In genomic region chr4:107995727-107996126, GRCm38 (mm10) we compare ENCODE assay signal across 21 mouse cellular contexts. TPM values are rescaled to one million over a fixed set of nuclear protein-coding genes. Genes with fewer than 3 reads are reported as not detected.
A peak's percentile ranks its signal among the peaks of the same experiment; 100 is the strongest.
DNase-seq lines count a peak whose midpoint lies in the region; ATAC-seq lines count a peak whose summit lies in the region.
"Had no signal": no experiment of that assay in that cellular context is flagged by ENCODE, and none has a peak within 500 bp of the region (broad histone marks: within the 10 kb centered on the region; RNA-seq: fewer than 3 reads in every experiment).

No protein-coding gene starts in this region.

- no peaks in the 10 kb centered on the region for H3K36me3 ChIP-seq in forebrain, embryonic 14.5 days (ENCODE audit: control insufficient read depth, insufficient read depth, low read length)
- H3K36me3 ChIP-seq in forebrain, embryonic 15.5 days = no peaks in the 10 kb centered on the region
- H3K36me3 ChIP-seq in midbrain, embryonic 11.5 days (ENCODE audit: control insufficient read depth, insufficient read depth, low read length) = no peaks in the 10 kb centered on the region
- no peaks in the 10 kb centered on the region for H3K36me3 ChIP-seq in midbrain, embryonic 16.5 days (ENCODE audit: control insufficient read depth, insufficient read depth, low read length)
- no peaks in the 10 kb centered on the region for H3K36me3 ChIP-seq in stomach, embryonic 14.5 days (ENCODE audit: control insufficient read depth, insufficient read depth, low read length)
- H3K36me3 ChIP-seq: heart, embryonic 15.5 days; hindbrain, embryonic 12.5 days had no signal

- no peak for ATAC-seq in forebrain, embryonic 14.5 days
- no peak for ATAC-seq in forebrain, embryonic 15.5 days (replicated peaks)
- ATAC-seq in midbrain, embryonic 11.5 days (ENCODE audit: low FRiP score) = no peak
- no peak for ATAC-seq in midbrain, embryonic 16.5 days
- ATAC-seq in stomach, embryonic 14.5 days (ENCODE audit: insufficient number of reproducible peaks, insufficient read depth, low FRiP score, low read depth) = no peak
- ATAC-seq: forebrain, postnatal 0 days; hindbrain, embryonic 16.5 days; inflammation-experienced regulatory T-cells, adult 6 months had no signal

- no peak overlapping the region for H3K9ac ChIP-seq in forebrain, embryonic 14.5 days (ENCODE audit: low read length)
- no peak overlapping the region for H3K9ac ChIP-seq in forebrain, embryonic 15.5 days (replicated peaks)
- no peak overlapping the region for H3K9ac ChIP-seq in midbrain, embryonic 11.5 days (ENCODE audit: low read length)
- H3K9ac ChIP-seq in midbrain, embryonic 16.5 days (ENCODE audit: low read depth, low read length) = no peak overlapping the region
- H3K9ac ChIP-seq in stomach, embryonic 14.5 days (replicated peaks; ENCODE audit: low read depth, low read length) = no peak overlapping the region
- H3K9ac ChIP-seq: forebrain, postnatal 0 days; heart, embryonic 15.5 days; hindbrain, embryonic 12.5 days had no signal

- no peaks in the 10 kb centered on the region for H3K9me3 ChIP-seq in forebrain, embryonic 14.5 days (replicated peaks; ENCODE audit: control insufficient read depth, low read length)
- H3K9me3 ChIP-seq in forebrain, embryonic 15.5 days = no peaks in the 10 kb centered on the region
- no peaks in the 10 kb centered on the region for H3K9me3 ChIP-seq in midbrain, embryonic 11.5 days (ENCODE audit: control insufficient read depth, low read length)
- no peaks in the 10 kb centered on the region for H3K9me3 ChIP-seq in midbrain, embryonic 16.5 days (replicated peaks; ENCODE audit: control insufficient read depth, low read length, poor library complexity, severe bottlenecking)
- H3K9me3 ChIP-seq in stomach, embryonic 14.5 days (ENCODE audit: control insufficient read depth, low read depth, low read length) = no peaks in the 10 kb centered on the region
- H3K9me3 ChIP-seq: heart, embryonic 15.5 days had no signal

- 0 out of 2 replicates have a peak, but pooled peaks cover 2% of the 10 kb centered on the region for H3K4me1 ChIP-seq in forebrain, embryonic 14.5 days (ENCODE audit: control insufficient read depth, insufficient read depth, low read length)
- H3K4me1 ChIP-seq in forebrain, embryonic 15.5 days = peaks cover 3% of the 10 kb centered on the region; the same call in 1 of the 2 replicates
- H3K4me1 ChIP-seq in midbrain, embryonic 11.5 days (ENCODE audit: control insufficient read depth, insufficient read depth, low read length) = no peaks in the 10 kb centered on the region
- no peaks in the 10 kb centered on the region for H3K4me1 ChIP-seq in midbrain, embryonic 16.5 days (ENCODE audit: control insufficient read depth, insufficient read depth, low read length)
- peaks cover 9% of the 10 kb centered on the region; the same call in 1 of the 2 replicates for H3K4me1 ChIP-seq in stomach, embryonic 14.5 days (ENCODE audit: control insufficient read depth, insufficient read depth, low read length)

- no peaks in the 10 kb centered on the region for H3K27me3 ChIP-seq in forebrain, embryonic 14.5 days (replicated peaks; ENCODE audit: control insufficient read depth, insufficient read depth, low read length)
- no peaks in the 10 kb centered on the region for H3K27me3 ChIP-seq in forebrain, embryonic 15.5 days
- H3K27me3 ChIP-seq in midbrain, embryonic 11.5 days (ENCODE audit: control insufficient read depth, insufficient read depth, low read length) = no peaks in the 10 kb centered on the region
- no peaks in the 10 kb centered on the region for H3K27me3 ChIP-seq in midbrain, embryonic 16.5 days (ENCODE audit: control insufficient read depth, insufficient read depth, low read depth, low read length)
- H3K27me3 ChIP-seq in stomach, embryonic 14.5 days (ENCODE audit: control insufficient read depth, insufficient read depth, low read length) = no peaks in the 10 kb centered on the region
- H3K27me3 ChIP-seq: heart, embryonic 15.5 days; hindbrain, embryonic 12.5 days had no signal

- WGBS in forebrain, embryonic 14.5 days = 77% methylated on average over 6 of the region's 6 CpGs
- 72% methylated on average over 6 of the region's 6 CpGs for WGBS in forebrain, embryonic 15.5 days
- 81% methylated on average over 6 of the region's 6 CpGs for WGBS in midbrain, embryonic 11.5 days
- 84% methylated on average over 6 of the region's 6 CpGs for WGBS in midbrain, embryonic 16.5 days
- WGBS in stomach, embryonic 14.5 days = 78% methylated on average over 6 of the region's 6 CpGs

- no peak for DNase-seq in forebrain, embryonic 14.5 days (ENCODE audit: low spot score)
- peak; percentile 60 for DNase-seq in midbrain, embryonic 11.5 days (ENCODE audit: low spot score, missing footprints)
- no peak for DNase-seq in cerebellum, adult 9-10 months
- no peak for DNase-seq in adrenal gland, postnatal 14 days
- DNase-seq in liver = no peak
- DNase-seq: cerebellum, adult 18-20 months; forebrain, postnatal 0 days; gastrocnemius, postnatal 14 days; heart, adult 2 months; heart, postnatal 4 days had no signal

- H3K27ac ChIP-seq in forebrain, embryonic 14.5 days (ENCODE audit: low read depth, low read length) = peak overlapping the region; percentile 5; the same call in 1 of the 2 replicates
- H3K27ac ChIP-seq in forebrain, embryonic 15.5 days (replicated peaks) = no peak overlapping the region
- H3K27ac ChIP-seq in midbrain, embryonic 11.5 days (ENCODE audit: low read depth, low read length) = no peak overlapping the region
- H3K27ac ChIP-seq in midbrain, embryonic 16.5 days (ENCODE audit: low read length) = no peak overlapping the region
- H3K27ac ChIP-seq in stomach, embryonic 14.5 days (ENCODE audit: low read length) = 0 out of 2 replicates have a peak overlapping the region, but pooled peaks have one; percentile 21
- H3K27ac ChIP-seq: heart, adult 2 months; heart, embryonic 15.5 days; hindbrain, embryonic 12.5 days had no signal

- H3K4me3 ChIP-seq in forebrain, embryonic 14.5 days (ENCODE audit: low read depth, low read length) = no peak overlapping the region
- H3K4me3 ChIP-seq in forebrain, embryonic 15.5 days = no peak overlapping the region
- H3K4me3 ChIP-seq in midbrain, embryonic 11.5 days (ENCODE audit: low read depth, low read length) = no peak overlapping the region
- H3K4me3 ChIP-seq in midbrain, embryonic 16.5 days (ENCODE audit: low read depth, low read length) = no peak overlapping the region
- no peak overlapping the region for H3K4me3 ChIP-seq in stomach, embryonic 14.5 days (ENCODE audit: low read depth, low read length)
- H3K4me3 ChIP-seq: heart, adult 2 months; heart, embryonic 15.5 days; hindbrain, embryonic 12.5 days had no signal

- H3K4me2 ChIP-seq in forebrain, embryonic 14.5 days (ENCODE audit: low read length) = no peak overlapping the region
- no peak overlapping the region for H3K4me2 ChIP-seq in forebrain, embryonic 15.5 days (replicated peaks)
- no peak overlapping the region for H3K4me2 ChIP-seq in midbrain, embryonic 11.5 days
- H3K4me2 ChIP-seq in midbrain, embryonic 16.5 days (ENCODE audit: low read length) = no peak overlapping the region
- no peak overlapping the region for H3K4me2 ChIP-seq in stomach, embryonic 14.5 days (replicated peaks; ENCODE audit: low read depth, low read length)
- H3K4me2 ChIP-seq: heart, embryonic 11.5 days; heart, embryonic 15.5 days; hindbrain, embryonic 12.5 days had no signal

RNA-seq across cellular contexts. Expression of gene Slc1a7, which starts 27.6 kb away (rescaled TPM):
- polyA plus RNA-seq in forebrain, embryonic 14.5 days (2014; fragmentation: Nextera tagmentation; extraction: Ambion mirVana) = not detected in 2 replicates
- polyA plus RNA-seq in forebrain, embryonic 15.5 days (2015; fragmentation: Nextera tagmentation; extraction: Ambion mirVana) = 0.05 TPM in 1 of 2 replicates, not detected in the other
- polyA plus RNA-seq in midbrain, embryonic 11.5 days (2014; fragmentation: Nextera tagmentation; extraction: Ambion mirVana) = not detected in 2 replicates
- 0.15 TPM in 1 of 2 replicates, not detected in the other for polyA plus RNA-seq in midbrain, embryonic 16.5 days (2015; fragmentation: Nextera tagmentation; extraction: Ambion mirVana)
- 0.41 TPM in 1 of 2 replicates, not detected in the other for polyA plus RNA-seq in stomach, embryonic 14.5 days (2014; fragmentation: Nextera tagmentation; extraction: Ambion mirVana)
- 0.26 and 0.44 TPM in 2 replicates for total RNA-seq in adrenal gland, postnatal 14 days (2021)
- total RNA-seq: forebrain, postnatal 0 days; heart, postnatal 4 days; MEL had no signal
- polyA plus RNA-seq: C2C12; forebrain, embryonic 11.5 days; heart, embryonic 11.5 days; hindbrain, embryonic 12.5 days; inflammation-experienced regulatory T-cells, adult 6 months had no signal

Comparison
In these comparisons a context has a peak if more than half of its experiments do, and no peak if none do; other contexts are left out.
1. H3K27ac ChIP-seq: peak in forebrain, embryonic 14.5 days (single experiment) and stomach, embryonic 14.5 days (single experiment); none in forebrain, embryonic 15.5 days (single experiment), midbrain, embryonic 11.5 days (single experiment) and midbrain, embryonic 16.5 days (single experiment).